Mouse (Mus musculus): ENCODE data around the gene Spon2. TPM values are rescaled to one million over a fixed set of nuclear protein-coding genes. Genes with fewer than 3 reads are reported as not detected.

The Spon2 gene
- polyA plus RNA-seq, 1 experiment = 0.28 TPM

DNA sequence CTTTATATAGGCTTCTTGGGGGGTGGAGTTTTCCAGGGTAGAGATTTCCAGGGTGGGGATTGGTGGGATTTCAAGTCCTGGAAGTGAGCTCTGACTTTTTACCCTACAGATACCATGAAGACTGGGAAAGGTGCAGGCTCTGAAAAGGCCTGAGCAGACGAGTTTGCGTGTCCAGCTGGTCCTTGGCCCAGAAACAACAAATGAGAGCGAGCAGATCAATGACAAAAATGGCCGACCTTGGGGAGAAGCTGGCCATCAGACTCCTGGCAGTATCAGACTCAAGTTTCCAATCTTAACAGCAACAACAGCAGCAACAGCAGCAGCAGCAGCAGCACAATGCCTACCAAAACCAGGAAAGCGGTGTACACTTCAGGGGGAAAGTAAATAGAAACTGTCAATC is 7.4 kb upstream of the Spon2 start:
- TF ChIP-seq CTCF (IDR thresholded peaks at IDR 0.05; ENCODE audit: control insufficient read depth, insufficient read depth, insufficient replicate concordance, low read depth, low read length) = no peak
- TF ChIP-seq POLR2A (IDR thresholded peaks at IDR 0.05; ENCODE audit: control insufficient read depth, low read depth, low read length) = no peak
- H3K27me3 ChIP-seq (ENCODE audit: control insufficient read depth, insufficient read depth, low read length) = no peaks in the 10 kb centered on the region
- no peaks in the 10 kb centered on the region for H3K36me3 ChIP-seq (ENCODE audit: control insufficient read depth, insufficient read depth, low read length)
- H3K4me3 ChIP-seq (ENCODE audit: control insufficient read depth, low read depth, low read length) = no peak overlapping the region
- H3K4me1 ChIP-seq (ENCODE audit: control insufficient read depth, insufficient read depth, low read length) = peaks cover 5% of the 10 kb centered on the region
- no peak overlapping the region for H3K27ac ChIP-seq (ENCODE audit: control insufficient read depth, insufficient read depth, low read depth, low read length)

DNA sequence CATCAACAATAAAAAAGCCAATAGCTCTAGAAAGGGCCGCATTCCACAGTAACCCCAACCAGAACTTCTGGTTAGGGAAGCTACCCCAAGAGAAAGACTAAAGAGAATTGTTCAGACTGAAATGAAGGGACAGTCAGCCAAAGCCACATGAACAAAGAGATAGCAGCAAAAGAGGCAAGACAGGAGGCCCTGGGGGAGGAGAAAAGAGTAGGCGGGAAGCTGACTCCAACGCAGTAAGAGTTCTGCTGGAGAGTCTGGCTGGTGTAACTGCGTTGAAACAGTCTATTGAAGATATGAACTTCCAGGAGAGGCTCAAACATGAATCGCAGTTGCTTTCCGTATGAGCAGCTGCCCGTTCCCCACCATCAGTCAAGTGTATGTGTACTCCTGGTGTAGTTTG is 6.2 kb upstream of the Spon2 start:
- Histone ChIP-seq H3K27me3 (ENCODE audit: control insufficient read depth, insufficient read depth, low read length) (no peaks in the 10 kb centered on the region), H3K36me3 (ENCODE audit: control insufficient read depth, insufficient read depth, low read length) (no peaks in the 10 kb centered on the region), H3K27ac (ENCODE audit: control insufficient read depth, insufficient read depth, low read depth, low read length) (no peak overlapping the region), H3K4me3 (ENCODE audit: control insufficient read depth, low read depth, low read length) (no peak overlapping the region), H3K4me1 (ENCODE audit: control insufficient read depth, insufficient read depth, low read length) (peaks cover 5% of the 10 kb centered on the region)
- no peak for TF ChIP-seq CTCF (IDR thresholded peaks at IDR 0.05; ENCODE audit: control insufficient read depth, insufficient read depth, insufficient replicate concordance, low read depth, low read length)
- no peak for TF ChIP-seq POLR2A (IDR thresholded peaks at IDR 0.05; ENCODE audit: control insufficient read depth, low read depth, low read length)

DNA sequence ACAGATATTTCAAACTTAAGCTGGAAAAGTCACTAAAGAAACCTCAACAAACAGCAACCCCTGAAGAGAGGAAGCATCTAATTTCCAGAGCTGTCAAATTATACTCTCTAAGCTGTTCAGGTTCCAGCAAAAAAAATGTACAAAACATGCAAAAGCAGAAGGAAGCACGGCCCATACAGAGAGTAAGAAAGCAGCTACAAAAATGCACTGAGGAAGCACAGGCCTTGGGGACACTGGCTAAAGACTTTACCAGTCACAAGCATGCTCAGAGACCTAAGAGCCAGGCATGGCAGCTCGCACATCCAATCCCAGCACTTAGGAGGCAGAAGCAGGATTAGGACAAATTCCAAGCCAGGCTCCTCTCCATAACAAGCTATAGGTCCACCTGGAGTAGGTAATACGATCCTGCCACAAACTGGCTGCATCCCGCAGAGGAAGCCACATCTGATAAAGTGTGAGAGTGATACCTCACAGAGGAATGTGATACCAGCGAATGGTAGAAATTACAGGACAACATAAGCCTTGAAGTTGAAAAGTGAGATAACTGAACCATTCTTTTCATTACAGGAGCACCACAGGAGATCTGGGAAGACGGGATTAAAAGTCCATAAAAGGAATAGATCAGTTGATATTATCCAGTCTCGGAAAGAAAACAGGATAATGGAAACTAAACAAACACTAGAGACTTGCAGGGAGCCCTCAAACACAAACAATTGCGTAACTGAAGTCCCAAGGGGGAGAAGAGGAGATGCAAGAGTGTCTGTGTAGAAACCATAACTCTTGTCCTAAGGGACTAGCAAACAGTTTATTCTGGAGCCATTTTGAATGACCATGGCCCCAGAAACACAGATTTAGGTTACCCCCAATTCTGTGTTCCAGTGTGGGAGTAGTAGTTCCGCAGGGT is 4.8 kb upstream of the Spon2 start:
- no peaks in the 10 kb centered on the region for H3K36me3 ChIP-seq (ENCODE audit: control insufficient read depth, insufficient read depth, low read length)
- H3K4me3 ChIP-seq (ENCODE audit: control insufficient read depth, low read depth, low read length) = no peak overlapping the region
- TF ChIP-seq CTCF (IDR thresholded peaks at IDR 0.05; ENCODE audit: control insufficient read depth, insufficient read depth, insufficient replicate concordance, low read depth, low read length) = no peak
- TF ChIP-seq POLR2A (IDR thresholded peaks at IDR 0.05; ENCODE audit: control insufficient read depth, low read depth, low read length) = no peak
- H3K27me3 ChIP-seq (ENCODE audit: control insufficient read depth, insufficient read depth, low read length) = no peaks in the 10 kb centered on the region
- peaks cover 5% of the 10 kb centered on the region for H3K4me1 ChIP-seq (ENCODE audit: control insufficient read depth, insufficient read depth, low read length)
- H3K27ac ChIP-seq (ENCODE audit: control insufficient read depth, insufficient read depth, low read depth, low read length) = no peak overlapping the region

DNA sequence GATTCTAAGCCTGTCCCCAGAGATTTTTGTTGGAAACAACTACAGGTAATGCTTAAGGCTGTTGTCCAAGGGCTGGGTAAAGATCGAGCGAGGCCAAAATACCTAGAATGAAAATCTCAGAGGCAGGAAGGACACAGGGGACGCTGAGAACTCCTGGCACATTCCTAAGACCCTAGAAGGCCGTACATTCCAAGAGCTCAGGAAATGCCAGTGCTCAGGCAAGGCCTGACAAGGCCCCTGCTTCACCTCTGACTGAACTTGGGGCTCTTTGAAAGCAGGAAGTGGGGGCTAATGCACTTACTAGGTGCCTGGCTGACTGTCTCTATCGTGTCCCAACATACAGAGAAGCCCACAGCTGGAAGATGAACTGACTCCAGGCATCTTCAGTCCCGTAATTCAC is 4.1 kb upstream of the Spon2 start:
- no peak overlapping the region for H3K27ac ChIP-seq (ENCODE audit: control insufficient read depth, insufficient read depth, low read depth, low read length)
- no peaks in the 10 kb centered on the region for H3K36me3 ChIP-seq (ENCODE audit: control insufficient read depth, insufficient read depth, low read length)
- peaks cover 5% of the 10 kb centered on the region for H3K4me1 ChIP-seq (ENCODE audit: control insufficient read depth, insufficient read depth, low read length)
- no peak overlapping the region for H3K4me3 ChIP-seq (ENCODE audit: control insufficient read depth, low read depth, low read length)
- H3K27me3 ChIP-seq (ENCODE audit: control insufficient read depth, insufficient read depth, low read length) = no peaks in the 10 kb centered on the region
- TF ChIP-seq CTCF (IDR thresholded peaks at IDR 0.05; ENCODE audit: control insufficient read depth, insufficient read depth, insufficient replicate concordance, low read depth, low read length) = no peak

DNA sequence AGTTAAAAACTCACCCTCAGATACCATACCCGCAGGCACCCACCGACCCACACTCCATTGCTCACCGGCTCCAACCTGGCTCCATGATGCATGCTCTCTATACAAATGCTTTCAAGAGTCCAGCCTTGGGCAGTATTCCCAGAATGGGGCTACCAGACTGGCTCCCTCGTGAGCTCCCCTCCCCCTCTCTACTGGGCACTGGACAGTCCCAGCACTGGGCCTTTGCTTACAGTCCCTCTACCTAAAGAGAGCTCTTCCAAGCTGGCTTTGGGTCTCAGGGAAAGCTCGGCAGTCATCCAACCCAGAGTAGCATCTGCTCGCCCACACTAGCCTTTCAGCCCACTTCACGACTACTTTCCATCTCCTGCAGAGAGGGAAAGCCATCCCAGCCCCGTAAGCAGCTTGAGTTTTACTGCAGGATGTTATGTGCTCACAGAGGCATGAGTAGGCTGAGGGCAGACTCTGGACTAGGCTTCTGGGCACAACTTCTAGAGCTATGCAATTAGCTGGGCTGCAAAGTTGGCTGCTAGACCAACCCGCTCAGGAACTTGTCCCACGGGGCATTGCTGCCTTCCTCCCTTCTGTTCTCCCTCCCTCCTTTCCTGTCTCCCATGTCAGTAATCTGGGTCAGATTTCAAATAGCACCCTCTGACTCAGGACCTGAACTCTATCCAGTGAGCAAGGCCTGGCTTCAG is 2.2 kb upstream of the Spon2 start:
- Histone ChIP-seq H3K27ac (ENCODE audit: control insufficient read depth, insufficient read depth, low read depth, low read length) (no peak overlapping the region), H3K36me3 (ENCODE audit: control insufficient read depth, insufficient read depth, low read length) (no peaks in the 10 kb centered on the region), H3K27me3 (ENCODE audit: control insufficient read depth, insufficient read depth, low read length) (no peaks in the 10 kb centered on the region), H3K4me3 (ENCODE audit: control insufficient read depth, low read depth, low read length) (no peak overlapping the region), H3K4me1 (ENCODE audit: control insufficient read depth, insufficient read depth, low read length) (no peaks in the 10 kb centered on the region)
- no peak for TF ChIP-seq POLR2A (IDR thresholded peaks at IDR 0.05; ENCODE audit: control insufficient read depth, low read depth, low read length)
- TF ChIP-seq CTCF (IDR thresholded peaks at IDR 0.05; ENCODE audit: control insufficient read depth, insufficient read depth, insufficient replicate concordance, low read depth, low read length) = no peak

DNA sequence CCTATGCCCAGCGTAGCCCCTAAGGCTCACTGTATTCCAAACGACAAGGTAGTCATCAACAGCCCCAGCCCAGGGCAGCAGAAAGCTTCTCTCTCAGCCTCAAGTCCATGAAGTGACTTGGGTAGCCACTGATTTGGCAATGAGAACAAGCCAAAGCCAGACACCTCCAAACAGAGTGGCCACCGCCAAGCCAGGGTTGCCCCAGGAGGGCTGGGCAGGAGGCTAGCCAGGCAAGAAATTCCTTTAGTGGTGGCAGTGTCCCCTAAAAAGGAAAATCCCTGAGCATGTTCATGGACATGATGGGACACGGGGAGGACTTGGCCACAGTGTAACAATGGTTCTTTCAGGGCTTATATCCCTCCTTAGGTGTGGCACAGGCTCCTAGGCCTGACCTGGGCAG is 1.6 kb upstream of the Spon2 start:
- Histone ChIP-seq H3K4me1 (ENCODE audit: control insufficient read depth, insufficient read depth, low read length) (no peaks in the 10 kb centered on the region), H3K27me3 (ENCODE audit: control insufficient read depth, insufficient read depth, low read length) (no peaks in the 10 kb centered on the region), H3K36me3 (ENCODE audit: control insufficient read depth, insufficient read depth, low read length) (no peaks in the 10 kb centered on the region), H3K4me3 (ENCODE audit: control insufficient read depth, low read depth, low read length) (no peak overlapping the region), H3K27ac (ENCODE audit: control insufficient read depth, insufficient read depth, low read depth, low read length) (no peak overlapping the region)
- TF ChIP-seq CTCF (IDR thresholded peaks at IDR 0.05; ENCODE audit: control insufficient read depth, insufficient read depth, insufficient replicate concordance, low read depth, low read length) = no peak
- no peak for TF ChIP-seq POLR2A (IDR thresholded peaks at IDR 0.05; ENCODE audit: control insufficient read depth, low read depth, low read length)

DNA sequence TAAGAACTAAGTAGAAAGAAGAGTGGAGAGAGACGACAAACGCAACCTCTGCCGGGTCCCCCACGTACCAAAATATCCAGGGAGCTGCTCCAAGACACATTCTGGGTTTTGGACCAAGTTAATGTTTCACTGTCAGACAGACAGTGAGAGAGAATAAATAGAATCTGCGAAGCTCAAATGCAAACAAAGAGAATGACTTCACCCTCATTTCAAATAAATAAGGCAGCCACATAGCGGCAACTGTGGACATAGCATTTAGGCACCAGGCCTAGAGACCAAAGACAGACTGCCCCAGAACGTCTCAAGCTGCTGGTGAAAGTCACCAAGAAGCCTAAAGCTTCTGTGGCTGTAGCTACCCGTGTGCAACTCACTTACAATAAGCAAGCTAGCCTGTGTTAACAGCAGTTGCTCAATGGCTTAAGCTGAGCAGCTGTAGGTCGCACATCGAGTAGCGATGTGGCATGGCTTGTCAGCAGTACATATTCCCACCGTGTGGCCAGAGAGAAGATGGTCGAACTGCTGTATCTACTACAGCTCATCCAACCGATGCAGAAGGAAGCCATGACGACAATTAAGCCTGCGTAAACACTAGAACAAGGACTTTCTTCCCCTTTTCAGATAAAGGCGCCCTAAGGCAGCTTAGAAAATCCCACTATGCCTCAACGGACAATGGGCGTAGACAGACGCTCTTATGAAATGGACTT is 643 bp upstream of the Spon2 start:
- no peak overlapping the region for H3K27ac ChIP-seq (ENCODE audit: control insufficient read depth, insufficient read depth, low read depth, low read length)
- no peaks in the 10 kb centered on the region for H3K27me3 ChIP-seq (ENCODE audit: control insufficient read depth, insufficient read depth, low read length)
- no peaks in the 10 kb centered on the region for H3K36me3 ChIP-seq (ENCODE audit: control insufficient read depth, insufficient read depth, low read length)
- no peak for TF ChIP-seq POLR2A (IDR thresholded peaks at IDR 0.05; ENCODE audit: control insufficient read depth, low read depth, low read length)
- no peak overlapping the region for H3K4me3 ChIP-seq (ENCODE audit: control insufficient read depth, low read depth, low read length)
- H3K4me1 ChIP-seq (ENCODE audit: control insufficient read depth, insufficient read depth, low read length) = no peaks in the 10 kb centered on the region
